Mouse (Mus musculus) spleen, adult 18-20 months (tissue): Measurements from ENCODE around the gene Bag3.

Source experiments
- DNase-seq, 2 experiments: peaks; one replicate each; pipeline ENCODE4 v3.0.0; 2022; ENCODE audit warnings: mixed read lengths in 2 of 2

Bag3 gene

DNA sequence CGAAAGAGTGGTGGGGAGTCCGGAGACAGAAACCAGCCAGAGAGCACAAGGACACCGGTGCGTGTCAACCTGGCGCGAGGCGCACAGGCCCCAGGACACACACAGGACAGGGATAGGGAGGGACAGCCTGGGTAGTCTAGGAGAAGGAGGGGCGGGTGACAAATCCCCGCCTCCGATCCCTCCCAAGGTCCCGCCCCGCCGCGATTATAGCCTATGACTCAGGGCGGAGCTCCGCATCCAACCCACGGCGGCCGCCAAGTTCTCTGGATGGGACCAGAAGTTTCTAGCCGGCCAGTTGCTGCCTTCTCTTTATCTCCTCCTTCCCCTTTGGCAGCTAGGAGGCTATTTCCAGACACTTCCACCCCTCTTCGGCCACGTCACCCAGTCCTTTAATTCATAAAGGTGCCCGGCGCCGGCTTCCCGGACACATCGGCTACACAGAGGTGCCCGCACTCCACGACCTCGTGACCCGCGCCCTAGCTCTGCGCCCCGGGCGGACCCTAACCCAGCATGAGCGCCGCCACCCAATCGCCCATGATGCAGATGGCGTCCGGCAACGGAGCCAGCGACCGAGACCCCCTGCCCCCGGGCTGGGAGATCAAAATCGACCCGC lies at the start of gene Bag3:
Bag3 (plus strand) TSS at position 268 of the 613 bp plus-strand sequence.
- peak; percentile 70 to 81 for DNase-seq

DNA sequence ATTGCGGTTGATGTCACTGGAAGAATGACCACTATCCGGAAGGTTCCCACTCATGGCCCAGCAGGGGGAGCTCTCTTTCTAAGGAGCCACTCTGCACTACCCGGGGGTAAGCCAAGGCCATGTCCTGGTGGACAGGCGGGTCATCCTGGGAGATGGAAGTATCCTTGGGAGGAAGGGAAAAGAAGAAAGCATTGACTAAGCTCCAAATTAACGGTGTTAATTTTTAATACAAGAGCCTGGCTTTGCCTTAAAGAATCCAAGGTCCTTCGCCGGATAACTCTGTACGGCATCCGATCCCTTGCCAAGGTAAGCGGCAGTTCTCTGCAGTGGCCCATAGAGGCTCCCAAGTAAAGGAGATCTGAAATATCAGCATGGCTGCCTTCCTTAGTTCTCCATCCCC lies 49.1 kb upstream of the Bag3 start:
- peak in 1 of 2 experiments; percentile 49 for DNase-seq

DNA sequence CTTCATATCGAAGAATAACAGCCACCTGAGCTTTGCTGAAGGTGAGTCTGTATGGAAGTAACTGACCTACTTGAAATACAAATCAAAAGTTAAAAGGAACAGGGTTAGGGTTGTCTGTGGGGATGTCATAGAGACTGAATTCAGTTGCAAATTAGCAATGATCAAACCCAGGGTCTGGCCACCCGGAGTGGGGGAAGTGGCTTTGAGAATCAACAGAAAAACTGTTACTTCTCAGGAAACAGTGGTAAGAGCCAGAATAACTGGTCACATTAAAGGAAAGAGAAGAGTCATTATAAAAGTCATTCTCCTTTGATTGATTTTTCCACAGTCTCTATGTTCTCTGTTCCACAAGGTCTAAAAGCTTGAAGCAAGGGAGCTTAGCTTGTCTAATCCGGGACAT lies 34.4 kb upstream of the Bag3 start:
- no peak for DNase-seq

DNA sequence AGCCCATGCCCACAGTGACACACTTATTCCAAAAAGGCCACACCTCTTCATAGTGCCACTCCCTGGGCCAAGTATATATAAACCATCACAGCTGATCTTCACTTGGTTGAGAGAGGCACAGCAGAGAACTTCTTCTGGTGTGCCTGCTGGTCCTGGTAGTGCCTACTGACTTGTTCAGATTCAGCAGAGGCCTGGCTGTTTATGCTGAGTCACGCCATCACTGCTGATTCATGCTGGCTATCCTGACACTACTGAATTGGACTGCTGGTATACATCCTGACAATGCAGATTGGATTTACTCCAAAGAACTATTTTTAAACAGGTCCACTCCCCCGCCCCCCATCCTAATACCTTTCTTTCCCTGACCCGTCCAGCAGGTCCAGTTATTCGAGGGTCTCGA lies 28.9 kb upstream of the Bag3 start:
- no peak for DNase-seq

DNA sequence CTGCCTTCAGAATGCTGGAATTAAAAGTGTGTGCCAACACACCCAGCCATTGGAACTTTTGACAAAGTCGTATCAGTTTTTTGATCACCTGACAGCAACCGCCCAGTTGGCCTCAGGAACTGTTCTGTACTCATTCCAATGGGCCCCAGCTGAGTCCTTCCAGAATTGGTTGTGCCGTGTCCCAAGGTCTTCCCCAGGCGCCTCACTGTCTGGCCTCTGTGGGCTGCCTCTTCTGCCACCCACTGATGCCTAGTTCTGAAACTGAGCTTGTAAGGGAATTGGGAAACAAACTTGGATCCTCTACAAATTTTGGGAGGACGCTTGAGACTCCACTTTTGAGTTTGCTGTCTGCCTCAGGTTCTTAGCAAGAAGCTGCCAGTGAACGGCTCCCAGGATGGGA lies 23.6 kb upstream of the Bag3 start:
- no peak for DNase-seq

DNA sequence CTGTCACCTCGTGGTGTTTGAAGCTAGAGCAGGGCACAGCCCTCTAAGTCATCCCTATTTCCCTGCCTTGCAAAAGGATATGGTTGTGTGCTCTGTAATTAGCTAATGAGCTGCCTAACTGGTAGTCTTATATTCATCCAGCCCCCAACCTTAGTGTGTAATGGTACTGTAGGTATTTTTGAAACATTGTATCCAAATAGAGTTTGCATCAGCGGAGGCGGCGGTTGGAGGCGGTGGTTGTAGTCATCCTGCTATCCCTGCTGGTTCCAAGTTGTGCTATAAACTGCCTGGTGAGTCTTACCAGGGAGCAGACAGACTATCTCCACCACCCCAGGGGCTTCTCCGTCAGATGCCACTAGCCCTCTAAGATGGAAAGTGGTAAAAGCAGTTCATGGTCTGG lies 19.3 kb upstream of the Bag3 start:
- no peak for DNase-seq

DNA sequence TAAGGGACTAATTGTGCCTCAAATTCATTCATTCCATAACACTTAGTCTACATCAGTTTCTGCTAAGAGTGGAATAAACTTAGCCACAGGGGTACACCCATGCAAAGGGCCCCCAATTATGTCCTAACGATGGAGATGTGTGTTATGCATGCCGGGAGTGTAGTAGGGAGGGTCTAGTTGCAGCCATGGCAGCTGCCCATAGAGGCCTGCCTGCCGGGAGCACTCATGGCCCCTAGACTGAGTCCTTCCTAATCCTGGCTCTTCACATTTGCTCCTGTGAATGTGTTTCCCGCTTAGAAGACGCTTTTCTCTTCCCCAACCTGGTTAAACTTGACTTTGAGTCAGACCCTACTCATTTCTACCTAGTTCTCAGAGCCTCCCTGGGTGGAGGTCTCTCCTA lies 11.5 kb upstream of the Bag3 start:
- no peak for DNase-seq

DNA sequence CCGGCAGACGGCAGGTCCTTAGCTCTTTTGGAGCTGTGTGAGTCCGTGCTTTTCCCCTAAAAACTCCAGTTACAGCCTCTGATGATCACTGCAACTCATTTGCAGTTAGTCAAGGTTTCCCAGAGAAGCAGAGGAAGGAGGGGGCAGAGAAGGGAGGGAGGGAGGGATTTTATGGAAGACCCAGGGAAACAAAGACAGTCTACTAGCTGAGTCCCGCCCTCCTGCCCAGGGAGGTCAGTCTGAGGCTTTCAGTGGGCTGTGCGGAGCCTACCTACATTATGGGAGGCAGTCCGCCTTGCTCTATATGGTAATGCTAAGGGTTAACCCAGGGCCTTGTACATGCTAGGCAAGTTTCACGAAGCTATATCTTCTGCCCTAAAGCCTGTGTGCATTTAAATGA lies 9.9 kb upstream of the Bag3 start:
- DNase-seq, result no peak

DNA sequence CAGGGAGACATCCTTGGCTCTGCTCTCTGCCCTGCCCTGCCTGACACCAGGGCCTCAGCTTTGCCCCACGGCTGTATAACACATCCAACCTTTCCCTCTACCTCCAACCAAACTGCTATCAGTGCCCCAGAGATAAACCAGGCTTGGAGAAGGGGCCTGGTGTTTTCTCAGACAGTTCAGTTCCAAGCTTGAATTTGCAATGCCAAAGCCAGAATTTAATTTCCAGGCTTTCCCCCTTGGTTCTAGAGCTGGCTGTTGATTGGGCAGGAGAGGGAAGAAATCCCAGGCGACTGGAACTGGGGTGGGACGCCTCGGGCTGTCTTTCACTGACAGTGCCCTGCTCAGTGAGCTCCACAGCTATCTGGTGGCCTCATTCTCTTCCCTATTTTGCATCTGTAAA lies 9.1 kb upstream of the Bag3 start:
- no peak for DNase-seq

DNA sequence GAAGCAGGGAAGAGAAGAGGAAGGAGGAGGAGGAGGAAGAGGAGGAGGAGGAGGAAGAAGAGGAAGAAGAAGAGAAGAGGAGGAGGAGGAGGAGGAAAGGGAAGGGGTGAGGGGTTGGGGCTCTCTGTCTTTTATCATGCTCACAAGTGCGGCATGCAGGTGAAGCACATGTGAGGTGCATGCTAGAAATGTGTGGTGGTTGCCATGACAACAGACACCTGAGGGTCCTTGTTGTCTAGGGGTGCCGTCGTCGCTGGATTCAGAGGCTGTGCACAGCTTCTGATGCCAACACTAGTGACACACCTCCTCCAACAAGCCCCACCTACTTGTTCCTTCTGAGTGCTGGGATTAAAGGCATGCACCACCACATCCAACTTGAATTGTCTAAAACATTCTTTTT lies 7.1 kb upstream of the Bag3 start:
- no peak for DNase-seq

DNA sequence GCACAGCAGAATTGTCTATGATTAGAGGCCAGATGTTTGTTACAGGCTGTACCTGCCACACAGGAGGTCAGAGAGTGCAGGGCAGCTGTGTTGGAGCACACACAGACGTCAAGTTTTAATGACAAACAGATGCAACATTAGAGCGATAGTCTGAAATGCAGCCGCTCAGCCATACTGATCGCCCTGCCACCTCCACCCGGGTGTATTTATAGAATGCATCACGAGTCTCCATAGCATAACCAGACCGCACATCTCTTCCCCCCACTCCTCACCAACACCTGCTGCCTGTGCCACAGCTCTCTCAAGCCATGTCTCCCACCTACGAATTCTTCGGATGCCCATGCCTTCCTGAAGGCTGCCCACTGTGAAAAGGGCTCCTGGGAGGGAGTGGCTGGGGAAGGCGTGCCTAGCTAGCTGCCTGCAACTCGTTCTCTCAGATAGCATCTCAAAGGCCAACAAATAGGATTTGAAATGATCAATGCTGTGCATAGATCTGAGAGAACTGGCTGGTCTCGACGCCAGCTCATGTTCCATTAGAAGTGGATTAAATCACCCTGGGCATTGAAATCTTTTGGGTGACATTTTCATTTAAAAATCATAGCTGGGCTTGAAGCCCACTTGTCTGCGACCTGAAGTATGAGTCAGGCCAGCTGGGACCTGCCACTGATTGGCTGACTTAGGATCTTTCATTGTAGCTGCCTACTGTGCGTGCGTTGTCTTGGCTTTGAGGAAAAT lies 3.9 kb upstream of the Bag3 start:
- no peak for DNase-seq

DNA sequence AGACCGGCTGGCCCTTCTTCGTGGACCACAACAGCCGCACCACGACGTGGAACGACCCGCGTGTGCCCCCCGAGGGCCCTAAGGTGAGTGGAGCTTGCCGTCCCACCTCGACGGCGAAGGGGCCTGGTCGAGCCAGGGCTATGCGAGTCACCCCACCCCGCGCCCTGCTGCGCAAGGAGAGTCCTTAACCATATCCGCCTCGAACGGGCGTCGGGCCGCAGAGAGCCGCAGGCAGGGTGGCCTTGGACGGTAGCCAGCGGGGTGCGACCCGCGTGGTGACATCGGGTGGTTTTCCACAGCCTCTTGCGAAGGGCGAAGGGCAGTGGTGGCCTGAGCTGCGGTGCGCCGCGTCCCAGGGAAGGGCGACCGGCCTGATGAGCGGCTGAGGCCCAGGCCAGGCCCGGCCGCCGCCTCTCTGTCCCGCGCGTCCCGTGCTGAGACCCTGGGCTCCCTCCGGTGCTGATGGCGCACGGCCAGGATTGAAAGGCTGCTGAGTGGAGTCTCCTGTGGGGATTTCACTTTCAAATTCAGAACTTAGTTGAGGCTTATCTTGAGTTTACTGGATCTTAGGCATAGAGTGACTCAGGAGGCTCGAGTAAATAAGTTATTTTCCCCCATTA lies 656 bp downstream of the Bag3 start:
- peak; percentile 33 to 49 for DNase-seq

DNA sequence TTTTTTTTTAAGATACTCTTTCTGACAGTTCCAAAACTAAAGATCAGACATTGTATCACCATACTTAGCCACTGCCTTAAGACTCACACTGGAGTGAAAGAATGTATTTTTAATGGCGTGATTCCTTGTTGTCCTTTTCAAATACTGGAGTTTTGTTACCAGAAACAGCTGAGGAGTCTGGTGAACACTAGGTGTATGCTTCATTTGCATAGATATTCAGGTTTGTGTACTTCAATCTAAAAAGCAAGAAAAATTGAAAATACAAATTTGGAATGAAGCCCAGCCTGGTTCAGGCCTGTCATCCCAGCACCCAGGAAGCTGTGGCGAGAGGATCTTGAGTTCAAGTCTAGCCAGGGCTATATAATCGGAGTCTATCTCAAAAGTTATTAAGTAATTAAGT lies 1.2 kb downstream of the Bag3 start:
- DNase-seq, result no peak

DNA sequence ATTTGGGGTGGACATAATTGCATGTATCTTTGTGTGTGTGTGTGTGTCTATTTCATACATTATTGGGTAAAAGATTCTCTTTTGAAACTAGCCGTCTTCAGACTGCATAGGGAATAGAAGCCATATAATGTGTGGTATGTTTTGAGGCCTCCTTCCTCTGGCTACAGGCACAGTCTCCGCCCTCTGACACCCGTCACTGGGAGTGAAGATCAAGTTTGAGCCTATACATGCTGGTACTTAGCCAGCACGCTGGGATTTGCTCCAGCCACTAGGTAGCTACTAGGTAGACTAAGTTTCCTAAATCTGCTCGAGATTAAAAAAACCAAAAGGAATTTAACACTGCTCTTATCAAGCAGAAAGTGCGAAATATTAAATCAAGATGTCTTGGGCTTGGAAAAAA lies 3.2 kb downstream of the Bag3 start:
- DNase-seq, result no peak

DNA sequence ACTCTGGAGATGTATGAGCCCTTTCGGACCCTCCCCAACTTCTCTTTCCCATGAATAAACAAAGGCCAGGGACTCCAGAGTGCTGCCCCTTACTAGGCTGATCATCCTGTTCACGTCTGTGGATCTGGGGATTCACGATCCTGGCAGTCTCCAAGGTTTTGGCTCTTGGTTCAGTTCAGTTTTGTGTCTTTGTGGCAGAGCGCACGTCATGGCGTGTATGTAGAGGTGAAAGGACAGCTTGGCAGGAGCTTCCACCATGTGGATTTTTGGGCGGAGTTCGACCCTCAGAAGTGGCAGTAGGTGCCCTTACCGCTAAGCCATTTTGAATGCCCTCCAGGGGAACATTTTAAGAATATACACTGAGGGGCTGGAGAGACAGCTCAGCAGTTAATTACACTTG lies 5.2 kb downstream of the Bag3 start:
- DNase-seq, result no peak

DNA sequence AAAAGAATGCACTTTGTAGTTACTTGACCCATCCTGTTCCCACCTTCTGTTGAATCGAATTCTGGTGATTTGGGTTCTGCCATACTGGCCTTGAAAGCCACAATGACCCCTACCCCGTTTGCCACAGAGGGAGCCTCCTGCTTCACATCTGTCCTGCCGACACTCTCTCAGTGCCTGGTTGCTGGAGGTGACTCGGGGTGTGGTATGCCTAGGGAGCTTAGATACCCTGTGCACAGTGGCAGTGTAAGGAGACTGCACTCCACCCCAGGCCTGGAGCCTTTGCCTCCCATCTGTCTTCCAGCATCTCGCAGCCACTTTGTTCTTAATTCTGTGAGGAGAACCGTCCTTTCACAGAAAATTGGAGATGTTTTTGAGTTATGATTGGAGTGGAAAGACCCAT lies 5.7 kb downstream of the Bag3 start:
- DNase-seq, result no peak

DNA sequence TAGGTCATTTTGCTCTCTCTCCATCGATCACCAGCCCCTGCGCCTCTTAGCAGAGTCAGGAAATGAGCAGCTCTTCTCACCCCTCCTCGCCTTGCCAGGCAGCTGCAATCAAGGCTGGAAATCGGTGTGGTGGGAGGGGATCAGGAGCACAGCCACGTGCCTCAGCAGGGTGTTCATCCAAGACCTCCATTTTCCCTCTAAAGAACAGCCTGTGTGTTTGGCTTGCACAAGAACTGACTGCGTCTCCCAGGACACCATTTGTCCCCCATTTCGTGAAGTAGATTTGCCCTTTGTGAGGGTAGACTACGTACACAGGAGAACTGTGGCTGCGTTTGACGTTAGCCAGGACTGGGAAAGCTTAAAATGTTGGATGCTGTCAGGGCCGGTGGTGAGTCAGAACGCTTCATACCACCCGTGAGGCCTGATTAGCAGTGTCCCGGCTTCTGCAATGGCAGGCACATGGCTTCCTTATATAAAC lies 6.2 kb downstream of the Bag3 start:
- no peak for DNase-seq

DNA sequence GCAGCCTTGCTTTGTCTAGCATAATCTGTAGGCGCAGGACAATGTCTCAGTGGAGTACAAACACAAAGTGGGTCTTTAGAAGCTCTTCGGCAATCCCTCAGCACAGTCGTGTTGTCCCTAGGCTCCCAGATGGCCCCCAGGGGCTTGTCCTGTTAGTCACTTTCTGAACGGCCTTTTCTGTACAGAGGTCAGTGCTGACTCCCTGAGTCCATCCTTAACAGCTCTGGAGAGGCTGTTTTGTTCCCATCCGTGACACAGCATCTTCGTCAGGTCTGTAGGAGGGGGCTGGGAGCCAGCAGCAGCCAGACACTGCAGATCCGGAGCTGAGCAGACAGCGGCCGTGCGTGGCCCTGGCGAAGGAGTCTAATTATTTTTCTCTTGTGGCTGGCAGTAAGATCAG lies 7.6 kb downstream of the Bag3 start:
- DNase-seq, result no peak

DNA sequence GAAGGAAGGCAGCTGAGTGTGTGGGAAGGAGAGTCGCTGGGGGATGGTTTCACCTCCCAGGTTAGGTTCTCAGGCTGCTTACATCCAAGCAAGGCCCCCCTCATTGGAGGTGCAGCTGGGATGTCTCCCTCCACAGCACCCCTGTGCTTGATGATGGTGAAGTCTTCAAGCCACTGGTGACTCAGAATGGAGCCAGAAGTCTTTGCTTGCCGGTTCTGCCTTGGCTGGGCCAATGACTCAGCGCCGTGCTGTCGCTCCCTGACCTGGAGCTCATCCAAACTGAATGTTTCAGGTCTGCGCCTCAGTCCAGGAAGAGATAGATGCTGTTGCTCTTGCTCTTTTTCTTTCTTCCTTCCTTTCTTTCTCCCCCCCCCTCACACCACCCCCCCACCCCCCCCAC lies 8.5 kb downstream of the Bag3 start:
- no peak for DNase-seq

DNA sequence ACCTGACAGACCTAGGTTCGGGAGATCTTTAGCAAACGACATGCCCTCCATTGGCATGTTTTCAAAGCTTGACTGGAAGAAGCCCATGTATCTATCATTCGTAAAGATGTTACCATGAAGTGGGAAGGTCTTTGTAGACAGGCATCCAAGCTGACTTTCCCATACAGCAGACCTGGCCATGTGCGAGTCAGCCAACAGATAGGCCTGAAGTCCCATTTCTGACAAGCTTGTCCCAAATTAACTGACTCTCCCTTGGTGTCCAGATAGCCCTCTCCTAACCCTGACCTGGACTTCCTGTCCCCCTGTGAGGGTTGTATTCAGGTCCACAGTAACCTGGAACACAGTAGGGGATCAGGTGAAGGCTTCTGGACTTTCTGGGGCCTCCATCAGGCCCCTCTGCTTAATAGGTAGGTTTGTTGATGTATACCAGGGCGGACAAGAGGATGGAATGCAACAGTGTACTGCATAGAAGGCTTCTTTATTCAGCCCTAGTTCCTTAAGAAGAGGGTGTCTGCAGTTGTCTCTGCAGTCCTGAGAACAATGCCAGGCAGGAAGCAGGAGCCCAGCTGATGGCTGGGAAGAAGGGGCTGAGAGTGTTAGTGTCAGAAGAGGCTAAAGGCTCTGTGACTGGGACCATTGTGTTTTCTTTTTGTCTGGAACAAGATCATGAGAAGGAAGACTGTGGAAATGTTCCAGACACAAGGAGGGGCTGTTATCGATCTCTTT lies 9.2 kb downstream of the Bag3 start:
- DNase-seq, result no peak

DNA sequence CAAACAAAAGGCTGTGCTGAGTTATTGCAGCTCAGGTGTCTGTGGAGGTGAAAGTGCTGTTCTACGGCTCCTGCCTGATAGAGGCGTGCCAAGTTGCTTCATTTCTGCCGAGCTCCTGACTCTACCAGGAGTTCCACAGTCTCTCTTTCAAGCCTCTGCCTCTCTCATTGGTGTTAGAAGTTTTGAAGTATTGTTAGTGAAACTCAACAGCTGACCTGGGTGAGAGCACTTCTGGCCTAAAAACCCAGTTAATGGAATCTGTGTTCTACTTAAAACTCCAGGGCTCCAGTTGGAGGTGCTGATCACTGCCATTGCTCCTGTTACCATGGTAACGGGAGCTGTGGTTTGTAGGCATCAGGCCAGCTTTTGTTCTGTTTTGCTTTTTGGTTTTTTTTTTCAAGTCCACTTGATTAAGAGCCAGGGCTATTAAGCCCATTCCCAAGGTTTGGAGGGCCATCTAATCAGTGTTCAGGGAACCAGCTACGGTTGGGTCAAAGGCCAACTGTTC lies 11.6 kb downstream of the Bag3 start:
- DNase-seq, result no peak

DNA sequence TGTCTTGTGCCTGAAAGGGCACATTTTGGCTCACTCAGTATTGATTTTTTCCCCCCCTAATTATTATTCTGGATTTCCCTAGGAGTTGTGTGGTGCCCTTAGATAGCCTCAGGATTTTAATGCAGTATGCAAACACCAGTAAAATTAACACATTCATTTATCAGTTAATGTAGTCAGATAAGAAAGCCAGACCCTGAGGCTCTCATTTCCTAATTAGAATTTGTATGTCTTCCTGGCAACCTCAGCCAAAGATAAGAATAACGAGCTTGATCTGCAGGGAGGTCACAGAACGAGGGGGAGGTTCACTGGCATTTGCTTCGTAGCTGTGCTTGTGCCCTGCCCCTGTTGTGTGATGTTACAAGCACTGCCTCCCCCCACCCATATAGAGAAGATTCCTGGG lies 12.7 kb downstream of the Bag3 start:
- no peak for DNase-seq

DNA sequence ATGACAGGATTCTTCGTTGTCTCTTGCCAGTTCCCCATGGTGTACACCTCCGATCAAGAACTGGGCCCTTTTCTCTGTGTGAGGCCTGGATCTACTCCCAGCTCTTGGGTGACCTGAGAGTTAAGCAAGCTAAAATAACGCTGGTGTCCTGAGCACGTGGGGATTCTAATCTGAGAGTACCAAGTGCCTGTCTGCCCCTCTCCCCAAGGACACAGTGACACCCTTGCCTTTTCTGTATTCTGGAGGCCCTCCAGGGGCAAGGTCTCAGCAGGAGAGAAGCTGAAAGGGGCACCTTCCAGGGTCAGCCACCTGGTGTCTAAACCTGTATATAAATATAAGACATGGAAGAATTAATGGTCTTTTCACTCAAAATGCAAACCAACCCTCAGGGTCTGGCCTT lies 14.3 kb downstream of the Bag3 start:
- DNase-seq, result no peak

DNA sequence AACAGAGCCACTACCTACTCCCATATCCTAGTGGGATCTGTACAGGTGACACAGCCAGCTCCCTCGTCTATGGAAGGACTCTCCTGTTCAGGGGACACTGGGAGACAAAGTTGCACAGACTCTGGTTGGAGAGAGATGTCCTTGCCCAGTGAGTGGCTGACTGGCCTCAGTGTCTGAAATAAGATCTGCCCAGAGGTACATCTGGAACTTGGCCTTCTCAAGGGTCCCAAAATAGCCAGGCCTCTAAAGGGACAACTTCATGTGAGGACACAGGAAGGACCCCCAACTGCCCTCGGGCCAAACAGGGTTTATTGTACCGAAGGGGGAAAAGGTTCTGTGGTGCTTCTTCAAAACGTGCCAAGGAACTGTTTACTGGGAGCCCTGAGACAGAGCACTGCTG lies 14.8 kb downstream of the Bag3 start:
- no peak for DNase-seq
